Mouse (Mus musculus): ENCODE measurements around the gene Armc6. TPM values are rescaled to one million over a fixed set of nuclear protein-coding genes. Genes with fewer than 3 reads are reported as not detected.

Gene Armc6
- polyA plus RNA-seq, 1 experiment from 2014 or later = 17.8 TPM

Other genes starting within 250 kb of the Armc6 start
- gene Gatad2a, start 238.1 kb downstream of the Armc6 start, polyA plus RNA-seq (2014; fragmentation: Nextera tagmentation; extraction: Ambion mirVana) = 52.9 and 59.0 TPM in 2 replicates
- 35.5 and 38.1 TPM in 2 replicates for gene Mau2, start 191.7 kb downstream of the Armc6 start, polyA plus RNA-seq (2014; fragmentation: Nextera tagmentation; extraction: Ambion mirVana)
- 25.1 and 26.1 TPM in 2 replicates for gene Sugp1, start 191.7 kb downstream of the Armc6 start, polyA plus RNA-seq (2014; fragmentation: Nextera tagmentation; extraction: Ambion mirVana)
- 1.6 and 2.1 TPM in 2 replicates for gene Tm6sf2, start 161.5 kb downstream of the Armc6 start, polyA plus RNA-seq (2014; fragmentation: Nextera tagmentation; extraction: Ambion mirVana)
- 0.18 and 0.31 TPM in 2 replicates for gene Hapln4, start 151.0 kb downstream of the Armc6 start, polyA plus RNA-seq (2014; fragmentation: Nextera tagmentation; extraction: Ambion mirVana)
- gene Ncan, start 113.6 kb downstream of the Armc6 start, polyA plus RNA-seq (2014; fragmentation: Nextera tagmentation; extraction: Ambion mirVana) = 0.11 and 0.16 TPM in 2 replicates
- gene Nr2c2ap, start 103.1 kb downstream of the Armc6 start, polyA plus RNA-seq (2014; fragmentation: Nextera tagmentation; extraction: Ambion mirVana) = 17.0 and 23.4 TPM in 2 replicates
- gene Rfxank, start 95.3 kb downstream of the Armc6 start, polyA plus RNA-seq (2014; fragmentation: Nextera tagmentation; extraction: Ambion mirVana) = 13.2 and 15.1 TPM in 2 replicates
- gene Borcs8, start 95.0 kb downstream of the Armc6 start, polyA plus RNA-seq (2014; fragmentation: Nextera tagmentation; extraction: Ambion mirVana) = 45.7 and 46.5 TPM in 2 replicates
- gene Mef2b, start 94.8 kb downstream of the Armc6 start, polyA plus RNA-seq (2014; fragmentation: Nextera tagmentation; extraction: Ambion mirVana) = 0.21 and 0.39 TPM in 2 replicates
- gene Tmem161a, start 62.1 kb downstream of the Armc6 start, polyA plus RNA-seq (2014; fragmentation: Nextera tagmentation; extraction: Ambion mirVana) = 64.9 and 67.7 TPM in 2 replicates
- 4.8 and 5.2 TPM in 2 replicates for gene Slc25a42, start 22.2 kb downstream of the Armc6 start, polyA plus RNA-seq (2014; fragmentation: Nextera tagmentation; extraction: Ambion mirVana)
- gene Sugp2, start 240 bp downstream of the Armc6 start, polyA plus RNA-seq (2014; fragmentation: Nextera tagmentation; extraction: Ambion mirVana) = 23.0 and 26.2 TPM in 2 replicates
- gene Homer3, start 48.4 kb upstream of the Armc6 start, polyA plus RNA-seq (2014; fragmentation: Nextera tagmentation; extraction: Ambion mirVana) = 25.5 and 30.0 TPM in 2 replicates
- 36.4 and 37.6 TPM in 2 replicates for gene Ddx49, start 68.0 kb upstream of the Armc6 start, polyA plus RNA-seq (2014; fragmentation: Nextera tagmentation; extraction: Ambion mirVana)
- gene Cope, start 68.1 kb upstream of the Armc6 start, polyA plus RNA-seq (2014; fragmentation: Nextera tagmentation; extraction: Ambion mirVana) = 307 and 329 TPM in 2 replicates
- 1.4 and 1.5 TPM in 2 replicates for gene Cers1, start 81.3 kb upstream of the Armc6 start, polyA plus RNA-seq (2014; fragmentation: Nextera tagmentation; extraction: Ambion mirVana)
- 1.7 and 1.9 TPM in 2 replicates for gene Gdf1, start 95.4 kb upstream of the Armc6 start, polyA plus RNA-seq (2014; fragmentation: Nextera tagmentation; extraction: Ambion mirVana)
- 14.0 and 17.2 TPM in 2 replicates for gene Upf1, start 118.8 kb upstream of the Armc6 start, polyA plus RNA-seq (2014; fragmentation: Nextera tagmentation; extraction: Ambion mirVana)
- 1.1 and 2.2 TPM in 2 replicates for gene Comp, start 139.1 kb upstream of the Armc6 start, polyA plus RNA-seq (2014; fragmentation: Nextera tagmentation; extraction: Ambion mirVana)
- 11.6 and 13.5 TPM in 2 replicates for gene Crtc1, start 205.1 kb upstream of the Armc6 start, polyA plus RNA-seq (2014; fragmentation: Nextera tagmentation; extraction: Ambion mirVana)
- gene Klhl26, start 242.5 kb upstream of the Armc6 start, polyA plus RNA-seq (2014; fragmentation: Nextera tagmentation; extraction: Ambion mirVana) = 9.2 and 10.1 TPM in 2 replicates

Data from heart, embryonic 11.5 days (tissue).